Mouse (Mus musculus) brown adipose tissue, adult 24 weeks (tissue): ENCODE data around the gene Chd4. TPM values are rescaled to one million over a fixed set of nuclear protein-coding genes. Genes with fewer than 3 reads are reported as not detected.
A peak's percentile ranks its signal among the peaks of the same experiment; 100 is the strongest.

Experiments used
- H3K27ac ChIP-seq: fragments of 200-500 bp; replicated peaks from 2 replicates; pipeline ENCODE4 v1.5.1; 2012; ENCODE audit warnings: low read depth, mild to moderate bottlenecking, low read length
- H3K4me1 ChIP-seq: fragments of 200-500 bp; 2 replicates; pipeline ENCODE4 v1.6.1; 2012; ENCODE audit warnings: low read length, mixed read lengths; ENCODE audit not compliant: control insufficient read depth, insufficient read depth, insufficient read length
- H3K4me3 ChIP-seq: fragments of 200-500 bp; 2 replicates; pipeline ENCODE4 v1.5.1; 2012; ENCODE audit warnings: low read depth, mild to moderate bottlenecking, low read length, moderate library complexity; ENCODE audit not compliant: insufficient read depth
- polyA plus RNA-seq: library from polyadenylated mRNA; stranded (reverse); fragments of >200 nt; gene quantifications from 2 replicates; pipeline ENCODE4 v1.2.4, GENCODE M21; 2012; ENCODE audit not compliant: missing spikeins, insufficient read depth, insufficient read length

Gene Chd4
- polyA plus RNA-seq, 1 experiment = 90.8 TPM

DNA sequence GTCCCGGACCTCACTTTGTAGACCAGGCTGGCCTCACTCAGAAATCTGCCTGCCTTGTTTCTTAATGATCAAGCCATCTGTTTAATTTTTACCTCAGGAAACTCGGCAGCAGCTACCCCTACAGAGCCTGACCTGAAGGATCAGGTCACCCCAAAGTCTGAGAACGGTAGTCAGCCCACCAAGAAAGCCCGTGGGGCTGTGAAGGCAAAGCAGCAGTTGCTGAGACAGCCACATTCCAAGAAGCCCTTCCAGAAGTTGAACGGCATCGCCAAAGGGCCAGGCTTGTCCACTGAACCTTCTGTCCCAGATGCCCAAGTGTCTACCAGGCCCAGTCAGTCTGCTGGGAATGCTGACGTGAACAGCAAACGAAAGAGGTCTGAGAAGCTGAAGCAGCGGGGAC, 48.1 kb downstream of the Chd4 start:
- Histone ChIP-seq H3K27ac (no peak overlapping the region), H3K4me1 (peaks cover 18% of the 10 kb centered on the region), H3K4me3 (no peak overlapping the region)

DNA sequence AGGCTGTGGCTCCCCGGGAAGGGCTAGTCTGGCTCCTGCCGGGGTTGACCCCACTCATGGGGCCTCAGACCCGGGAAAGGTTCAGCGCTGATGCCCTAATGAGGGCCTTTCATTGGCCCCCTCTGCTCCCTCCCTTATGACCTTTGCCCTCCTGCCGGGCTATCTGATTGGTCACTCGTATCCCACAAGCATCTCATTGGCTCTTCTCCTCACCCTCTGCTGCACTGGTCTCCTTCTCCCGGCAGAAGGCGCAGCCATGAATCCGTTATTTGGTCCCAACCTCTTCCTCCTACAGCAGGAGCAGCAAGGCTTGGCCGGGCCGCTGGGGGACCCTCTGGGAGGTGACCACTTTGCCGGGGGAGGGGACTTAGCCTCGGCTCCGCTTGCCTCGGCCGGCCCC, 49.2 kb downstream of the Chd4 start, which contains the start of gene Iffo1:
Gene Iffo1, plus strand, starts transcription at position 241 of the 400 bp plus-strand sequence.
- Histone ChIP-seq H3K4me3 (peak within 1 kb of the TSS; percentile 75), H3K4me1 (peaks cover 27% of the 10 kb centered on the region), H3K27ac (peak within 1 kb of the TSS; percentile 2)

DNA sequence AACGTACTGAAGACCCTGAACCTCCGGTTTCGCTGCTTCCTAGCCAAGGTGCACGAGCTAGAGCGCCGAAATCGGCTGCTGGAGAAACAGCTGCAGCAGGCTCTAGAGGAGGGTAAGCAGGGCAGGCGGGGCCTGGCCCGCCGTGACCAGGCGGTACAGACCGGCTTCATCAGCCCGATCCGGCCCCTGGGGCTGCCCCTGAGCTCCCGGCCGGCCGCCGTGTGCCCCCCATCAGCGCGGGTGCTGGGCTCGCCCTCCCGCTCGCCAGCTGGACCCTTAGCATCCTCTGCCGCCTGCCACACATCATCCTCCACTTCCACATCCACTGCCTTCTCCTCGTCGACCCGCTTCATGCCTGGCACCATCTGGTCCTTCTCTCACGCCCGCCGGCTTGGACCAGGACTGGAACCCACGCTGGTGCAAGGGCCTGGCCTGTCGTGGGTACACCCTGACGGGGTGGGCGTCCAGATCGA, 49.7 kb downstream of the Chd4 start:
- H3K4me1 ChIP-seq = peaks cover 27% of the 10 kb centered on the region

DNA sequence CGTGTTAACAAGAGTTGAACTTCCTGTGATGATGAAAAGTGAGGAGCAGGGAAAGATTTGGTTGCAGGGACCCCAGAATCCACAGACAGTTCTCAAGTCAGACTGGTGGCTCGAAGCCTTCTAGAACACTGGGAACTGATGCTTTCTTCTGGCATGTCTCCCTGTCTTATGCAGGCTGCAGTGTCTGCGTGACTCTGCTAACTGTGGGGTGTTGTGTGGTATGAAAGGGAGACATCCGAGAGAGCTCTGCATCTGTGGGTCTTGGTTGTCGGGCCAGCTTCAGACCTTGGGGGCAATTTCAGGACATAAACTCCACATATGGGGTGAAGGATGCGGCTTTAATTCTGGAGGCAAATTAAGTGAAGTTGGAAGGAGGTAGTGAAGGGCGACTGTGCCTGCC, 50.4 kb downstream of the Chd4 start:
- Histone ChIP-seq H3K4me1 (peaks cover 27% of the 10 kb centered on the region), H3K27ac (peak overlapping the region; percentile 24), H3K4me3 (peak overlapping the region; percentile 75)

More for the DNA sequence above, 49.7 kb downstream of the Chd4 start:
- Histone ChIP-seq H3K4me3 (peak overlapping the region; percentile 75), H3K27ac (peak overlapping the region; percentile 2)

DNA sequence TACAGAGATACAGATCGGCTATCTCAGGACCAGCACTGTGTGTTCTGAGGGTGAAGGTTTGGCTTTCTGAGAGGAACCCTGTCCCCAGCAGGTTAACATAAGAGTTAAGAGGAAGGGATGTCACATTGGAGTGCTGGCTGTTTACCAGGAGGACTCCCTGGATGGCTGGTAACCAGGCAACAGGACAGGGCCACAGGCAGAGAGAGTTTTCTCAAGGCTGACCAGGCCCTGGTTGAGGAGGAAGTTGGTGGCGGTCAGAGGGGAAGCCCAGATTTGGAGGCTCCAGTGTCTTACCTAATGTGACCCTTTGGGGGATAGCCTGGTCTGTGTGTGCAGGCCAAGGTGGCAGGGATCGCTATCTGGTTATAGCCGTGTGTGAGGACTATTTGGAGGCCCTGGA, 51.0 kb downstream of the Chd4 start:
- Histone ChIP-seq H3K27ac (peak overlapping the region; percentile 45), H3K4me1 (peaks cover 27% of the 10 kb centered on the region), H3K4me3 (peak overlapping the region; percentile 75)

DNA sequence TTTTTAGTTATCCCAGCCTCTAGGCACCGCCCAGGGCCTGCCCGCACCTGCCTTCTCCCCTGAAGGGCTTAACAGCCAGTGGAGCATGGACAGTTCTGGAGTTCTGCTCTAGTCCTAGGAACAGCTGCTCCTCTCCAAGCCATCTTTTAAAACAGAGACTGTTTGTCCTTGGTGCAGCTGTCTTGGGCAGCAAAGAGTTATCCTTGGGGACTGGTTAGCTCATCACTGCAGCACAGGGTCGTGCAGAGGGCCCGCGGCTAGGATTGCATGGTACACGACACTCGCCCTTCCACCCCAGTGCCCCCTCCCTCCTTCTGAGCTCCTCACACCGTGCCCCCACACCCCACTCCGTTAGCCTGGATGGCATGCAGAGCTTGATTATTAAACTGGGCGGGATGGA, 51.5 kb downstream of the Chd4 start:
- H3K4me1 ChIP-seq = peaks cover 27% of the 10 kb centered on the region
- peak overlapping the region; percentile 45 for H3K27ac ChIP-seq
- peak overlapping the region; percentile 75; the same call in 1 of the 2 replicates for H3K4me3 ChIP-seq

DNA sequence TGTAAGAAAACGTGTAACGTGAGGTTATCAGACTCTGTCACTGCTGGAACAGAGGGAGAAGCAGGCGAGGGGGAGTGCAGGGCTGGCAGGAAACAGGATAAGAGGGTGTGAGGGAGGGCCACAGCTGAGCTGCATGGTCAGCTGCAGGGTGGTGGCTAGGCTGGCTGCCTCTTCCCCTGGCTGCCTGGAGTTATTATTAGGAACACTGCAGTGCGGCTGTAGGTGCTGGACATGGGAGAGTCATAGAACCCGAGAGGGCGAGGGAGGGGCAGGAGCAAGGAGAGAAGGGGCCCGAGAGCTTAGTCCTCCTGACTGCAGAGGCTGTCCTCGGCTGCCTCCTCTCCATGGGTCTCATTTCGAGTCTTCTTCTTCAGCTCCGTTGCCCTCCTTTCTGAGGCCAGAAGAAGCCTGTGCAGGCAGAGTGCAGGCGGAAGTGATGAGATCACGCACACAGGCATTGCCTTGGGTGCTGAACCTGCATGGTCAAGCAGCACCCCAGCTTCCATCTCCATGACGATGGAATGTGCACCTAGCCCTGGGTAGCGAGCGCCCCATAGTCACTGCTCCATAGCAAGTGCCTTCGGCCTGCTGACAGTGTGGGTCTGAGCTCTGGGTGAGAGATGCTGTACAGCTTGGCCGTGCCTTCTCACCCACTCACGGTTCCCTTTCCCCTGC, 52.6 kb downstream of the Chd4 start:
- Histone ChIP-seq H3K4me3 (peak overlapping the region; percentile 12; the same call in 1 of the 2 replicates), H3K4me1 (peaks cover 27% of the 10 kb centered on the region), H3K27ac (peak overlapping the region; percentile 35)

DNA sequence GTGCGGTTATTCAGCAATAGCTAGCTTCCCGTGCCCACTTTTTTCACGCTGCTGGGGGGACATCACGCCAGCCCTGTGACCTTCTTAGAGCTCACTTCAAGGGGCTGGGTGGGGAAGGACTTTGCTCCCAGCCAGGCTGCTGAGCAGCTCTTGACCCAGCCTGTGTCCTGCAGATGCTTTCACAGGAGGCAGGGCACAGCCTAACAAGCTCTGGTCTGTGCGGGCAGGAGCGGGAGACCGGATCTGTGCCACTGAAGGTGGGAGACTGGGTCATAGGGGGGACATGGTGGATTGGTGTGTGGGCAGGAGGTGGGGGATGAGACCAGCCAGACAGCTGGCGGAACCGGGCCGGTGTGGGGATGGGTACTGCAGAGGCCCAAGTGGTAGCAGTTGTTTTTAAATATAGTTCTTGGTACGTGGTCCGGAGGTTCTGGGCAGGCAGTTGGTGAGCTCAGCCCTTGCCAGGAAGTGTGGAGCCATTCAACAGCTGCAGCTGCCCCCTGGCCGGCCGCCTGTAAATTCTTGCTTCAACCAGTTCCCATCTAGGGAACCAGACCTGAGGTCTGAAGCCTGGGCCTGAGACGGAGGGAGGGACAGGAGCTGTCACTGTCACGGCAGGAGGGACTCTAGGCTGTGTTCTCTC, 53.3 kb downstream of the Chd4 start:
- peak overlapping the region; percentile 35 for H3K27ac ChIP-seq
- H3K4me1 ChIP-seq = peaks cover 27% of the 10 kb centered on the region
- peak overlapping the region; percentile 12; the same call in 1 of the 2 replicates for H3K4me3 ChIP-seq

DNA sequence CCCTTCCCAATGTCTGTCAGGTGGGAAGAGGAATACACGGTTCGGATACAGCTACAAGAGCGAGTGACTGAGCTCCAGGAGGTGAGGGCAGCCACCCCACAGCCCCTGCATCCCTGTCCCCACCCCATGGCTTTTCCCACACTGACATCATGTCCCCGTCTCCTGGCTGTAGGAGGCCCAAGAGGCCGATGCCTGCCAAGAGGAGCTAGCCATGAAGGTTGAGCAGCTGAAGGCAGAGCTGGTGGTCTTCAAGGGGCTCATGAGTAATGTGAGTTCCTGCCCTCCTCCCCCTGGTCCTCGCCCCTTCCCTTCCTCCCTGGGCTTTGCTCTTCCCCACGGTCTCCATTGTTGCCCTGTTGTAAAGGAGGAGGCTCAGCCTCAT, 53.8 kb downstream of the Chd4 start:
- Histone ChIP-seq H3K4me3 (no peak overlapping the region), H3K27ac (peak overlapping the region; percentile 35)

DNA sequence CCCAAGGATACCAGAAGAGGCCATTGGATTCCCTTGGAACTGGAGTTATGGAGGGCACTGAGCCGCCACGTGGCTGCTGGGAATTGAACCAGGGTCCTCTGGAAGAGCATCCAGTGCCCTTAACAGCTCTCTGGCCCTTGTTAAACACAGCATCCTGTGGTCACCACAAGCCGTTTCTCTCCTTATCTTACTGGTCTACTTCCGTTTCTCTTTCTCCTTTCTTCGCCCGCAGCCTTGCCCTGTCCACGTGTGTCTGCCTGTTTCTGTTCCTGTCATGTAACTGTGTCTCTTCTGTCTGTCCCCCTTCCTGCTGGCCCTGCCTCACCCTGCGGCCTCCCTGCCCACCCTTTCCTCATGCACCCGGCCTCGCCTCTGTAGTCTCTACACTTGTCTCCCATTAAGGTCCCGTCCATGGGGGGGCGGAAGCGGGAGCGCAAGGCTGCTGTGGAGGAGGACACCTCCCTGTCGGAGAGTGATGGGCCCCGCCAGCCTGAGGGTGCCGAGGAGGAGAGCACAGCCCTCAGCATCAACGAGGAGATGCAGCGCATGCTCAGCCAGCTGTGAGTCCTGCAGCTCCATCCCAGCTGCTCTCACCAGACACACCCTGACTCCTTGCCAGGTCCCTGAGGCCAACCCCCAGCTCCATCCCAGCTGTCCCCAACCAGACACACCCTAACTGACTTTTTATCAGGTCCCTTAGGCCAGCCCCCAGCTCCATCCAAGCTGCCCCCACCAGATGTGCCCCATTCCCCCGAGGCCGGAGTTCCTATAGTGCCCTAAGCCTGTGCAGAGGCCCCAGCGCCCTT, 56.6 kb downstream of the Chd4 start:
- Histone ChIP-seq H3K4me1 (peaks cover 16% of the 10 kb centered on the region), H3K27ac (no peak overlapping the region), H3K4me3 (no peak overlapping the region)

More for the DNA sequence above, 53.8 kb downstream of the Chd4 start:
- peaks cover 27% of the 10 kb centered on the region for H3K4me1 ChIP-seq

DNA sequence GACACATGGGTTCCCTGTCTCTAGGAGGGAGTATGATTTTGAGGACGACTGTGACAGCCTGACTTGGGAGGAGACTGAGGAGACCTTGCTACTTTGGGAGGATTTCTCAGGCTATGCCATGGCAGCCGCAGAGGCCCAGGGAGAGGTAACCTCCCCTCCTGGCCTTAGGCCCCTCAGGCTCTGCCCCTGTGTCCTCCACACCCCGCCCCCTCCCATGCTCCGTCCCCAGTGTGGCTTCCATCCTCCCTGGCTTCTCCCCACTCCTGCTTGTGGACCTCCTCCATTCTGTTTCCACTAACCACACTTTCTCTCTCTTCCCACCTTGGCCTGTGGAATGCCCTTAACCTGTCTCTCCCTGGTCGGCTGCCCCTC, 57.2 kb downstream of the Chd4 start:
- Histone ChIP-seq H3K4me1 (peaks cover 16% of the 10 kb centered on the region), H3K27ac (no peak overlapping the region), H3K4me3 (no peak overlapping the region)

DNA sequence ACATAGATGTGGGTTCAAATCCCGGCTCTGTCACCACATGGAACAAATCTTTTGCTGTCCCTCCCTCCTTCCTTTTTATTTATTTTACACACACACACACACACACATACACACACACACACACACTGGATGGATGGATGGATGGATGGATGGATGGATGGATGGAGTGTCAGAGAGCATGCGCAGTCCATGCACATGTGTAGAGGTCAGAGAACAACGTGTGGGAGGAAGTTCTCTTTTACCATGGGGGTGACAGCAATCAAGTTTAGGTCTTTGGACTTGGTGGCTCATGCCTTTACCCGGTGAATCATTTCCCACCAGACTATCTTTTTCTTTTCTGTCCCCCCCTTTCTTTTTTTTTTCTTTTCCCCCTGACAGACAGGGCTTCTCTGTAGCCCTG, 57.9 kb downstream of the Chd4 start:
- H3K27ac ChIP-seq = no peak overlapping the region
- H3K4me1 ChIP-seq = peaks cover 12% of the 10 kb centered on the region
- H3K4me3 ChIP-seq = no peak overlapping the region

DNA sequence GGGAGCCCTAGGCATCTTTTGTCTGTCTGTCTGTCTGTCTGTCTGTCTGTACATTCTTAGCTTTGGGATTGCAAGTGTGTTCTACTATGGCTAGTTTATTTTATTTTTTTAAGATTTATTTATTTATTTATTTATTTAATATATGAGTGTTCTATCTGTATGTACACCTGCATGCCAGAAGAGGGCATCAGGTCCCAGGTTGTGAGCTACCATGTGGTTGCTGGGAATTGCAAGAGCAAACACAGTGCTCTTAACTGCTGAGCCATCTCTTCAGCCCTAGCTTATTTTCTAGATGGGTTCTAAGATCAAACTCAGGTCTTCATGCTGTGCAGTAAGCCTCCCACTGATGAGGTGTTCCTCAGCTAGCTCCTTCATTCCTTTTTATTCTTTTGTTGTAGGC, 58.8 kb downstream of the Chd4 start:
- Histone ChIP-seq H3K4me1 (peaks cover 3% of the 10 kb centered on the region), H3K4me3 (no peak overlapping the region), H3K27ac (no peak overlapping the region)

DNA sequence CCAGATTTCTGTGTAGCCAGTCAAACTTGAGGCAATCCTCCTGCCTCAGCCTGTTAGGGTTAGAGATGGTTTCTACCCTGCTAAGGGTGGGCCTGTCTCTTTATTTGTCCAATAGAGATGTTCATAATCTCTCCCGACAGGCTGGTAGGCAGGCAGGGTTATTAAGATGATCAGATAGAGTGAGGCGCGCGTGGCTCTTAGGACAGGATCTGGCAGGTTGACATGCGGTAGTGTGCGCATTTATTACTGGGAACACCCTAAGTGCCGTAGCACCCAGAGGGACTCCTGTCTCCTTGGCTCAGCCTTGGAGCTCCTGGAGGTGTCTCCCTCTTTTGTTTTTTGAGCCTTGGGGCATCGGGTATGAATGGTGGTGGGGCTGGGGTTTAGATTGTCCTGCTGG, 59.5 kb downstream of the Chd4 start:
- H3K4me3 ChIP-seq = no peak overlapping the region
- H3K4me1 ChIP-seq = no peaks in the 10 kb centered on the region
- H3K27ac ChIP-seq = no peak overlapping the region

DNA sequence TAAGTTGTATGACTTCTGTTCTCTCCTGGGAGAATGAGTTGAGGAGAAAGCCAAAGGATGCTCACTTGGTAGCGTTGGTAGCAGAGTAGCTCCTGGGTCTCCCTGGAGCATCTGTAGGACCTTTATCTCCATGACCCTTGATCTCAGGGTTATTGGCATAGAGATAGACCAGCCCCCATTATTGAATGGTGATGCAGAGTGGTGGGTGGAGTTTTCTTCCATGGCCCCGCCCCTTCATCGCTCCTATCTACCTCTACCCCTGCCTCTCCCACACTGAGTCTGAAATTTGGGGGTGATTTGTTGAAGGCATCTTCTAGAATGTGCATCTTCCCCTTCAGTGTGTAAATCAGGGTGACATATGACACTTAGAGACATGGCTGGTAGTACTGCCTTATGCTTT, 60.7 kb downstream of the Chd4 start:
- Histone ChIP-seq H3K4me3 (no peak overlapping the region), H3K4me1 (no peaks in the 10 kb centered on the region), H3K27ac (no peak overlapping the region)
